Mouse (Mus musculus): Measurements from ENCODE around the gene Gas2l2. TPM values are rescaled to one million over a fixed set of nuclear protein-coding genes. Genes with fewer than 3 reads are reported as not detected.

The Gas2l2 gene
- polyA plus RNA-seq, 1 experiment from 2014 or later: not detected

- Histone ChIP-seq H3K4me3 (ENCODE audit: low read depth, low read length) (no peak overlapping the region), H3K4me2 (ENCODE audit: low read depth, low read length) (no peak overlapping the region), H3K27me3 (ENCODE audit: control insufficient read depth, insufficient read depth, low read depth, low read length) (peaks cover 28% of the 10 kb centered on the region), H3K9ac (ENCODE audit: low read depth, low read length) (no peak overlapping the region), H3K4me1 (ENCODE audit: control insufficient read depth, low read depth, low read length) (peaks cover 7% of the 10 kb centered on the region; the same call in 1 of the 2 replicates), H3K36me3 (ENCODE audit: control insufficient read depth, insufficient read depth) (no peaks in the 10 kb centered on the region), H3K27ac (ENCODE audit: low read length) (no peak overlapping the region), H3K9me3 (replicated peaks; ENCODE audit: control insufficient read depth, low read length) (no peaks in the 10 kb centered on the region)
- no peak for ATAC-seq (ENCODE audit: low read depth)
- 34% methylated on average over 16 of the region's 16 CpGs for WGBS (ENCODE audit: insufficient replicate concordance)
Measured at GRCm38 (mm10) chr11:83448021-83448926, 19.0 kb upstream of the Gas2l2 start.

DNA sequence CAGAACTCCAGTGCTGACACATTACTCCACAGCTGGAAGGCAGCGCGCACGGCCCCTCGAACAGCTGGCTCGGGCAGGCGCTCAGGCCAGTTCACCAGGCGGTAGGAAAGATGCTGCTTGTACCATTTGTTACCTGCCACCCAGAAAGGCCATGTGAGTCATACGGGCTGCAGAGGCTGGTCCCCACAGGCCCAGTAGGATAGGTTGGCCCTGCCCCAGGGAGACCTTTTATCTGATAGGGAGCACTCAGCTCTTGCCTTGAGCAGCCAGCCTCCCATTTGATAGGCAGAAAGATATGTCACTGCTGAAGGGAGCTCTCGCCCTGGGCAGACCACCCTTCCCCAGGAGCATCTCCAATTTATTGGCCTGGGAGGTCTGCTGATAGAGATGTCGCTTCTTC is 18.4 kb upstream of the Gas2l2 start:
- Histone ChIP-seq H3K27me3 (ENCODE audit: control insufficient read depth, insufficient read depth, low read depth, low read length) (peaks cover 35% of the 10 kb centered on the region), H3K4me3 (ENCODE audit: low read depth, low read length) (no peak overlapping the region), H3K27ac (ENCODE audit: low read length) (no peak overlapping the region), H3K4me1 (ENCODE audit: control insufficient read depth, low read depth, low read length) (peaks cover 7% of the 10 kb centered on the region; the same call in 1 of the 2 replicates), H3K9ac (ENCODE audit: low read depth, low read length) (no peak overlapping the region), H3K9me3 (replicated peaks; ENCODE audit: control insufficient read depth, low read length) (no peaks in the 10 kb centered on the region), H3K4me2 (ENCODE audit: low read depth, low read length) (no peak overlapping the region), H3K36me3 (ENCODE audit: control insufficient read depth, insufficient read depth) (no peaks in the 10 kb centered on the region)
- ATAC-seq (ENCODE audit: low read depth): no peak
- whole genome bisulfite sequencing (ENCODE audit: insufficient replicate concordance): 65% methylated on average over 10 of the region's 10 CpGs

GRCm38 (mm10) chr11:83445001-83445400 is 15.7 kb upstream of the Gas2l2 start:
- no peak for ATAC-seq (ENCODE audit: low read depth)
- H3K36me3 ChIP-seq (ENCODE audit: control insufficient read depth, insufficient read depth): no peaks in the 10 kb centered on the region
- H3K4me3 ChIP-seq (ENCODE audit: low read depth, low read length): peak overlapping the region; percentile 35
- no peak overlapping the region for H3K9ac ChIP-seq (ENCODE audit: low read depth, low read length)
- peaks cover 53% of the 10 kb centered on the region for H3K27me3 ChIP-seq (ENCODE audit: control insufficient read depth, insufficient read depth, low read depth, low read length)
- no peak overlapping the region for H3K27ac ChIP-seq (ENCODE audit: low read length)
- peaks cover 16% of the 10 kb centered on the region for H3K4me1 ChIP-seq (ENCODE audit: control insufficient read depth, low read depth, low read length)
- WGBS (ENCODE audit: insufficient replicate concordance): 18% methylated on average over 19 of the region's 19 CpGs
- no peaks in the 10 kb centered on the region for H3K9me3 ChIP-seq (replicated peaks; ENCODE audit: control insufficient read depth, low read length)
- peak overlapping the region; percentile 39 for H3K4me2 ChIP-seq (ENCODE audit: low read depth, low read length)

- H3K27me3 ChIP-seq (ENCODE audit: control insufficient read depth, insufficient read depth, low read depth, low read length): peaks cover 53% of the 10 kb centered on the region
- no peak for ATAC-seq (ENCODE audit: low read depth)
- WGBS (ENCODE audit: insufficient replicate concordance): 5% methylated on average over 7 of the region's 7 CpGs
- H3K36me3 ChIP-seq (ENCODE audit: control insufficient read depth, insufficient read depth): no peaks in the 10 kb centered on the region
- no peak overlapping the region for H3K9ac ChIP-seq (ENCODE audit: low read depth, low read length)
- no peak overlapping the region for H3K27ac ChIP-seq (ENCODE audit: low read length)
- no peaks in the 10 kb centered on the region for H3K9me3 ChIP-seq (replicated peaks; ENCODE audit: control insufficient read depth, low read length)
- H3K4me1 ChIP-seq (ENCODE audit: control insufficient read depth, low read depth, low read length): peaks cover 16% of the 10 kb centered on the region
- H3K4me2 ChIP-seq (ENCODE audit: low read depth, low read length): no peak overlapping the region
- no peak overlapping the region for H3K4me3 ChIP-seq (ENCODE audit: low read depth, low read length)
Measured at GRCm38 (mm10) chr11:83443824-83444223, 14.6 kb upstream of the Gas2l2 start.

DNA sequence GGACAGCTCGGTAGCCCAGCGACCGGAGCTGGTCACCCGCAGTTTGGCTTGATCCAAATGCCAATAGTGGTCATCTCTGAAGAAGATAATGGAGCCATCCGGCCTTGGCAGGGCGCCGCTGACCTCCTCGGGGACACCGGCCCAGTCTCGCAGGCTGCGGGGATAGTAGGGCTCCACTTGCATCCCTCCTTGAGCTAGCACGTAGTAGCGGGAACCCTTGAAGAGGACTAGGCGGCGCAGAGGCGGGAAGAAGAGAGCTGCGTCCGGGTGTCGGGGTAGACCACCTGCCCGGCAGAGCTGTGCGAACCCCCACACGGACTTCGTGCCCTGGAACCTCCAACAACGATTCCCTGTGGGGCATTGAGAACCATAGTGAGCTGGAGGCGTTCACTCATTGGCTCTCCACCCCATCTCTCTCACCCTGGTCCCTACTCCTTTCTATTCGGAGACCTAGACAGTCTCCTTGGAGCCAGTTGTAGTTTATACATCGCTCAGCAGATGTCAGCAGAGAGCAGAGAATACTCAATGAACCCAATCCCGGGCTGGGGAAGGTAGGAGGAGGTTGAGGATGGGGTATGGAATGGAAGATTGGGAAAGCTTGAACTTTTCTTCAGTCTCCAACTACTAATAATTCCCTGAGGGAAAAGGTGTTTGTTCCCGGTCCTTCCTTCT is 13.5 kb upstream of the Gas2l2 start:
- no peak overlapping the region for H3K9ac ChIP-seq (ENCODE audit: low read depth, low read length)
- no peak overlapping the region for H3K27ac ChIP-seq (ENCODE audit: low read length)
- no peak overlapping the region for H3K4me3 ChIP-seq (ENCODE audit: low read depth, low read length)
- peak overlapping the region; percentile 42 for H3K4me2 ChIP-seq (ENCODE audit: low read depth, low read length)
- 8% methylated on average over 29 of the region's 29 CpGs for WGBS (ENCODE audit: insufficient replicate concordance)
- H3K9me3 ChIP-seq (replicated peaks; ENCODE audit: control insufficient read depth, low read length): no peaks in the 10 kb centered on the region
- peaks cover 16% of the 10 kb centered on the region for H3K4me1 ChIP-seq (ENCODE audit: control insufficient read depth, low read depth, low read length)
- no peak for ATAC-seq (ENCODE audit: low read depth)
- no peaks in the 10 kb centered on the region for H3K36me3 ChIP-seq (ENCODE audit: control insufficient read depth, insufficient read depth)
- H3K27me3 ChIP-seq (ENCODE audit: control insufficient read depth, insufficient read depth, low read depth, low read length): peaks cover 53% of the 10 kb centered on the region

DNA sequence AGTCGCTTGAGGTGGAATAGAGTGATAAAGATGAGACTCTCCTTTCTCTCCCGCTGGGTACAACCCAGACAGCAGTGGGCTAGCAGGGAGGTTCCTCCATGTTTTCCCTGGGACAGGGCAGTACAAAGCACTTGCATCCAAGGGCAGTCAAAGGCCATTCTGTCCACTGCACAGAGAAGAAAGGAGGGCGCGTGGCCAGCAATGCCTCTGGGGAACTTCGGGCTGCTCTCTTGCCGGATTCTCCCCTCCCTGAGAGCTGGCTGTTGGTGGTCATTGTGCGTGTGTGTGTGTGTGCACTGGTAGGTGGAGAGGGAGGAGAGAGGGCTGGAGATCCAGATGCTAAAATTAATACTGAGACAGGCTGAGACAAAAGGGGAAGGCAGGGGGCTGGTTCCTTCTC is 12.0 kb upstream of the Gas2l2 start:
- Histone ChIP-seq H3K9ac (ENCODE audit: low read depth, low read length) (no peak overlapping the region), H3K27me3 (ENCODE audit: control insufficient read depth, insufficient read depth, low read depth, low read length) (peaks cover 48% of the 10 kb centered on the region), H3K4me3 (ENCODE audit: low read depth, low read length) (peak overlapping the region; percentile 75)

GRCm38 (mm10) chr11:83440081-83441064 is 11.1 kb upstream of the Gas2l2 start:
- Histone ChIP-seq H3K4me1 (ENCODE audit: control insufficient read depth, low read depth, low read length) (peaks cover 16% of the 10 kb centered on the region), H3K4me2 (ENCODE audit: low read depth, low read length) (peak overlapping the region; percentile 97), H3K27me3 (ENCODE audit: control insufficient read depth, insufficient read depth, low read depth, low read length) (peaks cover 46% of the 10 kb centered on the region), H3K9ac (ENCODE audit: low read depth, low read length) (peak overlapping the region; percentile 66), H3K9me3 (replicated peaks; ENCODE audit: control insufficient read depth, low read length) (no peaks in the 10 kb centered on the region), H3K4me3 (ENCODE audit: low read depth, low read length) (peak overlapping the region; percentile 75), H3K27ac (ENCODE audit: low read length) (no peak overlapping the region), H3K36me3 (ENCODE audit: control insufficient read depth, insufficient read depth) (no peaks in the 10 kb centered on the region)
- WGBS (ENCODE audit: insufficient replicate concordance): under 1% methylated on average over 67 of the region's 75 CpGs
- peak; percentile 92 for ATAC-seq (ENCODE audit: low read depth)

More for the DNA sequence above, 12.0 kb upstream of the Gas2l2 start:
- no peak for ATAC-seq (ENCODE audit: low read depth)
- Histone ChIP-seq H3K4me2 (ENCODE audit: low read depth, low read length) (peak overlapping the region; percentile 97), H3K27ac (ENCODE audit: low read length) (no peak overlapping the region), H3K36me3 (ENCODE audit: control insufficient read depth, insufficient read depth) (no peaks in the 10 kb centered on the region), H3K9me3 (replicated peaks; ENCODE audit: control insufficient read depth, low read length) (no peaks in the 10 kb centered on the region), H3K4me1 (ENCODE audit: control insufficient read depth, low read depth, low read length) (peaks cover 16% of the 10 kb centered on the region)
- 47% methylated on average over 7 of the region's 7 CpGs for WGBS (ENCODE audit: insufficient replicate concordance)

DNA sequence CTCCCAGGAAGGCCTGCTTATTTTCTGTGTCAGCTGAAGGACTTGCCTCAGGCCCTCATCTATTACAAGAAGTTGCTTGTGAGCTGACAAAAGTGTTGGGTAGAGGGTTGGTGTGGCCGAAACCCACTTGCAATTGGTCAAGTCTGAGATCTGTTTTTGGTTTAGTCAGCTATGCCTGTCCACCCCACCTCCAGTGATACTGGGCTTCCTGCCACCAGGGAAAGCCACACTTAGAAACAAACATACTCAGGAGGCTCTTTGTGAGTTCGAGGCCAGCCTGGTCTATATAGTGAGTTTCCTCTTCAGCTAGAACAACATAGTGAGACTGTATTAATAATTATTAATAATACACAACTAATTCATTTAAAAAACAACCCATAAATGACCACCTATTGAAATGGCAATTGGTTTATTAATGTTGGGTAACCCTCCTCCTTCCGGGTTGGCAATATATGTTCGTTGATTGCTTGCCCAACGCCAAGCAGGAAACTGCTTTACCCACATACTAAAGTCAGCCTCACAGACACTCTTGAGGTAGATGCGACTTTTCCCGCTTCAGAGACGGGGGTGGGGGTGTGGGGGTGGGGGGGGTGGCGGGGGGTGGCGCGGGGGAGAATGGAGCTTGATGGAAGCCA is 10.3 kb upstream of the Gas2l2 start:
- H3K9me3 ChIP-seq (replicated peaks; ENCODE audit: control insufficient read depth, low read length): no peaks in the 10 kb centered on the region
- no peak overlapping the region for H3K27ac ChIP-seq (ENCODE audit: low read length)
- H3K4me2 ChIP-seq (ENCODE audit: low read depth, low read length): peak overlapping the region; percentile 97
- peaks cover 13% of the 10 kb centered on the region for H3K4me1 ChIP-seq (ENCODE audit: control insufficient read depth, low read depth, low read length)
- WGBS (ENCODE audit: insufficient replicate concordance): 17% methylated on average over 11 of the region's 11 CpGs
- H3K9ac ChIP-seq (ENCODE audit: low read depth, low read length): no peak overlapping the region
- no peaks in the 10 kb centered on the region for H3K36me3 ChIP-seq (ENCODE audit: control insufficient read depth, insufficient read depth)
- H3K27me3 ChIP-seq (ENCODE audit: control insufficient read depth, insufficient read depth, low read depth, low read length): peaks cover 37% of the 10 kb centered on the region
- no peak for ATAC-seq (ENCODE audit: low read depth)
- peak overlapping the region; percentile 75 for H3K4me3 ChIP-seq (ENCODE audit: low read depth, low read length)
